Mouse (Mus musculus) left cerebral cortex, postnatal 36 days (tissue): ENCODE measurements around the gene Itga9. TPM values are rescaled to one million over a fixed set of nuclear protein-coding genes. Genes with fewer than 3 reads are reported as not detected.

Source experiments
- DNase-seq, 2 experiments: peaks; one replicate each; pipeline ENCODE4 v3.0.0; 2021 to 2022; ENCODE audit warnings: low spot score in 2 of 2, mixed read lengths in 1 of 2
- intact Hi-C: fragments of 180-260 bp; cut with DNase I; formaldehyde crosslinking; loops from one replicate; pipeline ENCODE4 v1.15.1; 2025
- total RNA-seq, 2 experiments: library from RNA; stranded (reverse); gene quantifications; 2 replicates each; pipeline ENCODE4 v1.2.3; 2021

Gene Itga9
- total RNA-seq, 2 experiments from 2014 or later: 5.5 to 9.3 TPM

DNA sequence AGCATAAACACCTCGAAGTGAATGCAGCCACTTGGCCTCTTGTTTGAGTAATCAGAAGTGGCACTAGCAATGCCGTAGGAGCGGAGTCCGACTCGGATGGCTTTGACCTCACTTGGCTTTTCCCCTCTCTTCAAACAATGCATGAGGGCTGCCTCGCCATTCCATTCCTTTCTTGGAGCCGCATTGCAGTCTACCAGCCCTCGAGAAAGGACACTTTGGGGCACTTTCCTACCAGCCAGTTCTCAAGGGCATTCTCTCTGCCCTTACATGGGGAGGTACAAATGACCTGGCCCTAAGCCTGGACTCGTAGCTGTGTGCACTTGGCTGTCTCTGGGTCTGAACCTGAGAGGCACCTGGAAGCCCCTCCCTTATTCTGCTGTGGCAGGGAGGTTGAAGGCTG, 134.8 kb downstream of the Itga9 start:
- no peak for DNase-seq

DNA sequence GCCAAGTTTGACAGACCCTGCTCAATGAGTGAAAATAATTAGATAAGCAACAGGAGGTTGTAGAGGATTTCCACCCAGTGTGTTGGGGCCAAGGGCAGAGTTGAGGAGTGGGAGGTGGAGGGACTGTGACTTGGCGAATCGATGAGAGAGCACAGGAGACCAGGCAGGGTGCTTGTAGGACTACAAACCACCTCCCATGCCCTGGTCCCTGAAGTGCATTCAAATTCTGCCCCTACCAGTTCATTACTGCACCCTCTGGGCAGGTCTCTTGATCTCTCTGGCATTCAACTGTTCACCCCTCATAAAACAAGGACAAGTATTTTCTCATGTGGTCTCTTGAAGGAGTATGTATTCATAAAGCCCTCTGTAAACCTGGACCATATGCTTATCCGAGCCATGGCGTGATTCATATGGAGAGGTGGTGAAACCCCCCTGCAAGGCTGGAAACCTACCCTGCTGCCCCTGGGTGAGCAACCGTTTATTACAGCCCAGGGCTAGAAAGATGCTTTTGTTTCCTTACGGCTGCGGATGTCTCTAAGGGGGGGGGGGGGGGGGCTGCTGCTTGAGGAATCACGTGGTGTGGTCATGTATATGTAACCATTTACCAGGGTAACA, 143.0 kb downstream of the Itga9 start:
- intact Hi-C loops: no loop called here
- no peak for DNase-seq

More for the DNA sequence above, 134.8 kb downstream of the Itga9 start:
- intact Hi-C loops: no loop called here

DNA sequence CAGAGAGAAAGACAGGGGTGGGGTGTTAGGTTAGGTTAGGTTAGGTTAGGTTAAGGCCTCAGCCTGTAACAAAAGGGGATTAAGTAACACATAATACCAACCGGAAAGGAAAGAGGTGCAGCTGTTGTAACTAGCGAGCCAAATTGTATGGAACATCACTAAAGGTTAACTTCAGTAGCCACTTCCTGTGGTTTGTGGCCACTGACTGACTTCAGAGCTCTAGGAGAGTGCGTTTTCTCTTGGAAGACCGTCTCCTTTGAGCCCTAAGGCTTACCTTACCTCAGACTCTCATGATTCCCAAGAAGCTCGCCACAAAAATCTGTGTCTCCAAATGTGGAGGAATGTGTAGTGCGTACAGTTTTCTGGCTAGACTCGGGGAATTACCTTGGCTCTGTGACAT, 144.3 kb downstream of the Itga9 start:
- intact Hi-C loops: no loop called here
- no peak for DNase-seq

DNA sequence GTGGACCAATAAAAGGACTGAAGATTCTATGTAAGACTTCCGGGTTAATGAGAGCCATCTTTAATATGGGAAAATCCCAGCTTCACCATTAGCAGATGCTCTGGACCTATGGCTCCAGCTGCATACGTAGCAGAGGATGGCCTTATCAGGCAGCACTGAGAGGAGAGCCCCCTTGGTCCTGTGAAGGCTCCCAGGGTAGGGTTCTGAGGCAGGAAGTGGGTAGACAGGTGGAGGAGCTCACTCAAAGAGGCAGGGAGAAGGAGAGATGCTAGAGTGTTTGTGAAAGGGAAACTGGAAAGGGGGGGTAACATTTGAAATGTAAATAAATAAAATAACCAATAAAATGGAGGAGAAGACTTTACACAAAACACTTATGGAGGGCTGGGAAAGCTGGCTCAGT, 145.9 kb downstream of the Itga9 start:
- intact Hi-C loops: no loop called here
- no peak for DNase-seq

DNA sequence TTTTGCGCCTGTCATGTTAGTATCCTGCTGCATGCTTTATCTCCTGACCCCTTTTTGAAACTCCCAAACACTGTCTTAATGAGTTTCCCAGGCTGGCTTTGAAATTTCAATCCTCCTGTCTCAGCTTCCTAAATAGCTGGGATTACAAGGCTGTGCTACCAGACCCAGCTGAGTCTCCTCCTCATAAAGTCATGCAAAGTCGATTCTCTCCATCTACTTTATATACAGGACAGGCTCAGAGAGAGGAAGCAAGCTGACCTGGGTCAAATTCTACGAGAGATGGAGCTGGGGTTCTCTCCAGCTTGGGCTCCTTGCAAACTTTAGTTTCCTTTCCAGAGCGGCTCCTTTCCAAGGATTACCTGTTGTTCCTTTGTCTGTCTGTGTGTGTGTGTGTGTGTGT, 153.0 kb downstream of the Itga9 start:
- DNase-seq: no peak
- intact Hi-C loops: no loop called here

DNA sequence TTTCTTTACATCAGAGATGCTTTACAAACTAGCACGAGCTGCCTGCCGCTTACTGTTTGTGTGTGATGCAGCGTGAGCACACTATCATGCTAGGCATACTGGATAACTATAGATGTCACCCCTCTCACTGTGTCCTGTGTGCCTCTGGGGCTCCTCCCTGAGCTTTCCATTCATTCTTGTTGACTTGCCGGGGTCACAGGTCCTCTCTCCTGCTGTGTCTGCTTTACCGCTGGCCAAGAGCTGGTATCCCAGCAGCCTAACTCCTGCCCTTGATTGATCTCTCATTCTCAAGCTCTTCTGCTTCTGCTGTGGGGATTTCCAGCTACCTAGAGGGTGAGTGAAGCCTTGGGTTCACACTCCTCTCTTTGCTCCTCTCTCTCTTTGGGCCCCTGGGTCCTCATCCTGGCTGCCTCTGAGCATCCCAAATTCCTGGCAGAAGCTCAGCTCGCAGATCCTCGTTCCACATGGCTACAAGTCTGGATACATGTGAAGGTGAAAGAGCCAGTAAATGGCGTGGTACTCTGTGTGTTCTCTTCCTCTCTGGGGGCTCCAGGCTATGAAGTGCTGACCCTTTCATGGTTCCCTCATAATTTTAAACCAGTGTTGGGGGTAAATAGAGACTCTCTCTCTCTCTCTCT, 155.6 kb downstream of the Itga9 start:
- intact Hi-C loops: no loop called here
- DNase-seq: no peak

DNA sequence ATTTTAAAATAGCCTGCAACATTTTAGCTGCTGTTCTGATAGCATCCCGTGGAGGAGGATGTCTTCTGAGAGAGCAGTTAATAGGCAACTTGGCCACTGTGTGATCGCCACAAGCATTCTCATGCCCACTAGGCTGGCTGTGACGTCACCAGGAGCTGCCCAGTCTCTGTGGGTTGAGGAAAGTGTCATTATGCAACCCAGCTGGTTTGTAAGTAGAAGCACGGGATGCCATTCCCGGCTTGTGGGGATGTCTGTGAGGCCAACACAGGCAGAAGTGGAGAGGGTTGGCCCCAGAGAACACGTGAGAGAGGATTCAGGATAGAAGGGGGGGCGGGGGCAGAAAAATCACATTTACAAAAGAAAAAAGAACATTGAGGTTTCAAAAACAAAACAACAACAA, 156.3 kb downstream of the Itga9 start:
- DNase-seq: peak; percentile 46 to 51
- intact Hi-C loops: no loop called here

DNA sequence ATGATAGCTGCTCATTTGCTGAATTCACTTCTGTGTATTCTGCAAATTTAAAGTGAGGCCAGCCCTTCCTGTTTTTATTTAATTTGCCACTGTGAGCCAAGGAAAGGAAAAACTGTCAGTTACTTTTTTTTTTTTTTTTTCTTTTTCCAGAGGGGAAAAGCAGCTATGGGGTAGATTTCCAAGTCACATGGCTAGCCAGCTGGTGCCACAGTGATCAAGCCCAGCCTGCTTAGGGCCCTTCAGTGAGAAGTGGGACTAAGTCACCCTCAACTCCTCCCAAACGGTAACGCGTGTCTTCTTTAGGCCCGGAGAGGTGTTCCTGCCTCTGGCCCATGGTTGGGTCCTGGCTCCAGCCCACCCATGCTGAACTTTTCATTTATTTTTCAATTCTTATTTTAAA, 156.7 kb downstream of the Itga9 start:
- DNase-seq: no peak
- intact Hi-C loops: no loop called here

DNA sequence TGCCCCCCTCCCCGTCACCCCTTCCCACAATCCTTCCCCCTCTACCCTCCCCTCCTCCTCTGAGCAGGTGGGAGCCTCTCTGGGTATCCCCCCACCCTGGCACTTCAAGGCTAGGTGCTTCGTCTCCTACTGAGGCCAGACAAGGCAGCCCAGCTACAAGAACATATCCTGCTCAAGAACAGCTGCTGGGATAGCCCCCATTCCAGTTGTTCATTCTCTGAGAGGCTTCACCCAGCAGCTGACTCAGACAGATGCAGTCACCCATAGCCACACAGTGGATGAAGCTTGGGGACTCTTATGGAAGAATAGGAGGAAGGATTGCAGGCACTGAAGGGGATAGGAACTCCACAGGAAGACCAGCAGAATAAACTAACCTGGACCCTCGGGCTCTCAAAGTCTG, 157.2 kb downstream of the Itga9 start:
- intact Hi-C loops: no loop called here

DNA sequence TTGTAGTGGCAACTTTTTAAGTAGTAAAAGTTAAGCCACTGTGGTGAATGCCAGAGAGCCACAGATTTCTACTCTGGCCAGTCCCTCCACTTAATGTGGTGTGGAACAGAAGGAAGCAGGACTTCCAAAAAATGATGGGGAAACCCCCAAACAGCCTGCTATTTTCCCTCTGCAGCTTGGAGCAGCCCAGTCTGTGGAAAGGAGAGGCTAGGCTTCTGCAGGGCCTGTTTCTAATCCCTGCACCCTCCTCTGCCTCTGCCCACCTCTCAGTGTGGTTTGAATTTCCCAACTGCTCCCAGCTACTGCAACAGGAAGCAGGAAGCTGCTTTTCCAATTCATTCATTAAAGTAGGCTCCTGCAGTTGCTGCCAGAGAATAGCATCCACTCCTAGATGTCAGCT, 158.6 kb downstream of the Itga9 start:
- no peak for DNase-seq
- intact Hi-C loops: no loop called here

More for the DNA sequence above, 157.2 kb downstream of the Itga9 start:
- no peak for DNase-seq

DNA sequence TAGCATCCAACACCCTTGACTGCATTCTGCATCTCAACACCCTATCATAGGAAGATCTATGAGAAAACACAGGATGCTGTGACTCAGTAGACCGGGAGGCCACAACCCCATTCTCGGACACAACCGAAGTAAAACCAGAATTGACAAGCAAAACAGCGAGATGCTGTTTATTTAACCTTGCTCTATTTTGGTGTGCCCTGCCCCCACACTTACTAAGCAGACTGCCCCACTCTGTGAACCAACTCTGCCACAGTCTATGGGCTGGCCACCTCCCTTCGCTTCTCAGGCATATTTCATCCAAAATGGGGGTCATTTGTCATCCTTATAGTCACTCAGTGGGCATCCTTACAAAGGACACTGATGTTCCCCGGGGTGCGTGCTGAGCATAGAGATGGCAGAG, 160.5 kb downstream of the Itga9 start:
- no peak for DNase-seq
- intact Hi-C loops: no loop called here

DNA sequence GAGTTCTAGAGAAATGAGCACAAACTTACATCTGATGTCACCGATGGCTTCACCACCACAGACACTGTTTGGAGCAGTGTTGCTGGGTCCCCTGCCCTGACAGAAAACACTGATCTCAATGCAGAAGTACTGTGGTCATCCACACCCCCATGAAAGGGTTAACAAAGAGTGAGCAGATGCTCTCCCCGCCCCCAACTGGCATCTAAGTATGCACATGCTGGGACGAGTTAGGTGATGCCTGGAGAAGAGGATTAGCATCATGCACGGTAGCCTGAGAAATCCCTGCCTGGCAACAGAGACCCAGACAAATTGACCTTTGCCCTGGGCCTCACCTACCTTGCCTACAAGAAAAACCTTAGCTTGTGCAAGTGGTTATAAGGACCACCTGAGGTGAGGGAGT, 162.1 kb downstream of the Itga9 start:
- DNase-seq: no peak
- intact Hi-C loops: no loop called here

DNA sequence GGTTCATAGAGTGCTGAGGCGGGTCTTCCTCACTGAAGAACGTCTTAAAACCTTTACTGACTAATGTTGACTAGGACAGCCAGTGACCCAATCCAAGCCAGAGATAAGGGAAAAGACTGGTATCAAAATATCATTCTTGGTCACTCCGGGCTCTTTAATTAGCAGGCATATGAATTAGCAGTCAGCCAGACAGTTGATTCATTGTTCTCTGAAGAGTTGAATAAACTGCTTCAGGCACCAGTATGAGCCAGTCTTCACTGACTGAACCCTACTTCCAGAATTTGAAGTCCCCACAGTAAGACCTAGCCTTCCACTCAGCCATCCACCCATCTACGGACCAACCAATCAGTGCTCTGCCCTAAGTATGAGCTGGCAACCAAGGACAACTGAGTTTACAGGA, 163.9 kb downstream of the Itga9 start:
- intact Hi-C loops: no loop called here
- DNase-seq: no peak

DNA sequence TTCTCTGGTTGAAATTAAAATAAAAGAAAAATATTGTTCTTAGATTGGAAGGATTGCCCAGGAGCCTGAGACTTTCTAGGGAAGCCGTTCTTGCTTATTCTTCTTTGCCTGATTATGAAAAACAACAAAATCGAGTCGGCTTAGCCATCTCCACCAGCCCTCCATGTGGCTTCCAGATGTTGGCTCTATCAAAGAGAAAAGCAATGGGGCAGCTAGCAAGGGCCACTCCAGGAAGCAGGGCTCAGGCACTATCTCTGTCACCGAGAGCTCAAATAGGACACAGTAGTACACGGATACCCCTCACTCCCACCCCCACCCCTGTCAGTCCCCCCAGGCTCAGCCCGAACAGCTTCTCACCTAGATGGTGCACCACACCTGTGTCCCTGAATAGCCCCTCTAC, 168.2 kb downstream of the Itga9 start:
- no peak for DNase-seq
- intact Hi-C loops: no loop called here

DNA sequence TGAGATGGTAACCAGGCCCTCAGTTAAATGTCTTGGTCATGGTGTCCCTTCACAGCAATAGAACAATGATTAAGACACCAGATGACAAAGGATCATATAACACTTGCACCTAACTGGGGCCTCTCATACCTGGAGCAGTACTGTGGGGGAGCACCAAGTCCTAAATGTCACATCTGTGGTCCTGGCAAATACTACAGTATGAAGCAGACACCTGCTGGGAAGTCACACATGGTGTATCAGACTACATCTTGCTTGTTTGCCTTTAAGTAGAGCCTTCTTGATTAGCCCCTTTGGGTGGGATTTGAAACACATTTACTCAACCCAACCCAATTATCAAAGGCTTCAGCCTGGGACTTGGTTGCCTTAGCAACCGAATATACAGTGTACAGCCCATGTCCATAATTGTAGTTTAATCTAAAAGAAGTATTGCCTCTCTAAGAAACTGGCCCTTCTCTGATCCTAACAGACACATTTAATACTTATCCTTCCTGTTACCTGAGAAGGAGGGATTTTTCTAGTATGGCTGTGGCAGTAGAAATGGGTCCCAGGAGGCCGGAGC, 170.5 kb downstream of the Itga9 start:
- intact Hi-C loops: no loop called here
- DNase-seq: no peak

DNA sequence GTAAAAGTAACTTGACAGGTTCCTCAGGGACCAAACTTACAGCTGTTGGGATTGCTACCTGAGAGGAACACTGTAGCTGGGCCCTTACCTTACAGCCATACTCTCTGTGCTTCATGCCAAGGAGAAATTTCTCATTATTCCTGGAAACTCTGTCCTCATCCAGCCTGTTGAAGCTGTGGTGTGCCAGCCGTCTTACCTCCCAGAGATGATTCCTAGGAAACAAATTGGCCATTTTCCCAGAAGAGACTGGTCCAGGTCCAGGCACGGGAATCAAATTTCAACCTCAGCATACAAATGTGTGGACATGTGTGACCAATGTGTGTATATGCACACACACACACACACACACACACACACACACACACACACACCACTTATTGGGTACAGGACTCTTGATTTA, 172.1 kb downstream of the Itga9 start:
- no peak for DNase-seq
- intact Hi-C loops: no loop called here

DNA sequence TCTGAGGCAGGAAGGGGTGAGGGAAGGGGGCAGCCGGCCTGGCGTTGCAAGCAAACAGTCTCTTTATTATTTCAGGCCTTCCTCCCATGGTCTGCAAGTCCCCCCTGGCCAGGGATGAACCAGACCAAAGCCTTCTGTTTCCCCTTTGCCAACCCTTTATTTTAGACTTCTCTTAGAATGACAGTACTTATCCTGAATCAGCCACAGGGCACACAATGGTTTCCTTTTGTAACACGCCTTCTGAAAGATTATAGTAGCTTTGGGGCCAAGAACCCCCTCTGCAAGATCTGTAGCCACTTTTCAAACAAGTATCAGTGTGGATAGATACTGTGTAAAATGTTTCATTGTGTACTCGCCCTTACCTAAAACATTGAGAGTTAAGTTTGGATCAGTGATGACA, 178.1 kb downstream of the Itga9 start:
- intact Hi-C loops: no loop called here
- DNase-seq: no peak

DNA sequence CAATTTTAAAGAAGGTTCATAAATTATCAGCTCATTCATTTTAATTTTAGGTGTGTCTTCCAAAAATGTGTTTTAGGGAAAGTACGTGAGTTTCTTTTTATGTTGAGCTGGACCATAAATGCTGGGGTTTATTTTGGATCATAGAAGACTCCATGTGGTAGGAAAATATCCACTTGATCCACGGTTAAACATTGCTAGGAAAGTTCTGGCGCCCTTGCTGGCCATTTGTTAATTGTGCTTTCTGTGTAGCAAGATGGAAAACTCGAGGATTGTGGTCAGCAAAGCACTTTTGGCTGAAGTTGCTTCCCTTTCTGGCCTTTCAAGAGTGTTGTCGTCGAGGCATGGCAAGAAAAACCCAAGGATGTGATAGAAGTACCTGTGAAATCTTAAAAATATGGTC, 179.3 kb downstream of the Itga9 start:
- intact Hi-C loops: no loop called here

DNA sequence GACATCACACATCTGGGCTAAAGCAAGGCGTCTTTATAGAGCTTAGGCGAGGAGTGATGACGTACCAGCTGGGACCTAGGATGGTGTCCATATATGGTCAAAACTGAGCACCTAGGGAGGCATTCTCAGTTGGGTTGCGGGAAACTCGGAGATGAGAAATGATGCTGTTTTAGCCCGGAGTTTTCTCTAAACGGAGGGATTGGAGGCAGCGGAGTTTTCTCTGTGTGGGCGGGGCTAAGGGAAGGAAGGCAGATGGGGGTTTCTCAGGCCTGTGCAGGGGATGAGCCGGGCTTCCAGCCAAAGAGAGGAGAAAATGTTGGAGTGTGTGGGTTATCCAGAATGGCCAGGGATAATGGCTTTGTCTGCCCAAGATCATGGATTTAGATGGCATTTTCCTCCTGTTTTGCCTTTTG, 182.4 kb downstream of the Itga9 start:
- intact Hi-C loops: no loop called here
- peak; percentile 51 to 53 for DNase-seq

More for the DNA sequence above, 179.3 kb downstream of the Itga9 start:
- no peak for DNase-seq

DNA sequence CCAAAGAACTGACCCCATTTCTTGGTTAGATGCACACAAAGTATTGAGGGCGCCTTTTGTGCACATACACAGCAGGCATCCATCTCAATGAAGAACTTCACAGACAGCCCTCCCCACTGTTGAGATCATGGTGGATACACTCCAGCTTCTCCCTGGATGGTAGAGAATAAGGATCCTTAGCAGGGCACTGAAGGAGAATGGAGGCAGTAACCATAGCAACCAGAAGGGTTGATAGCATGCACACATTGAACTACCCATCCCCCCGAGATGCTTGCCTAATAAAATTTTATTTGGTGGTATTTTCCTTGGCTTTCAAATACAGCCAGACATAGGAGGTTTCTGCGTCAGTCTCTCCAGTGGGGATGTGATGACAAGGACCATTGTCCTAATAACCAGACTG, 184.7 kb downstream of the Itga9 start:
- DNase-seq: no peak

DNA sequence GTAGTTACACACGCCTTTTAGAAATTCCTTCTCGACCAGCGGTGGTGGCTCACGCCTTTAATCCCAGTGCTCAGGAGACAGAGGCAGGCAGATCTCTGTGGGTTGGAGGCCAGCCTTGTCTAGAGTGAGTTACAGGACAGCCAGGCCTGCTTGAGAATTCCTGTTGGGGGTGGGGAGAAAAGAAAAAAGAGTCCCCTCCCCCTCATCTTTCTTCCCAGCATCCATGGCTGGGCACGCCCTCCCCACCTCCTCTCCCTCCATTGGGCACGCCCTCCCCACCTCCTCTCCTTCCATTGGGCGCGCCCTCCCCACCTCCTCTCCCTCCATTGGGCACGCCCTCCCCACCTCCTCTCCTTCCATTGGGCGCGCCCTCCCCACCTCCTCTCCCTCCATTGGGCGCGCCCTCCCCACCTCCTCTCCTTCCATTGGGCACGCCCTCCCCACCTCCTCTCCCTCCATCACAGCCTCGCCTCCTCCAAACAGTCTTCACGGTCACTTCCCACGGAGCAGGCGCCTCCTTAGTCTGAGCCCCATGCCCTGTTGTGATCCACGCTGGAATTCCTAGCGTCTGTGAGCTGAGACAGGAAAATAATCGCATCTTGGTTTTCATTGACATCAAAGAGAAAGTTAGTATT, 186.8 kb downstream of the Itga9 start:
- DNase-seq: no peak
- intact Hi-C loops: no loop called here

More for the DNA sequence above, 184.7 kb downstream of the Itga9 start:
- intact Hi-C loops: no loop called here
